Mouse (Mus musculus) kidney, adult 9 months (tissue): ENCODE results near the gene Tatdn3.
"Not testable (repeated sequence)": the region's sequence is repeated elsewhere in the genome, so short reads cannot be mapped to it uniquely, and the experiment has no call there.

Experiments used
- DNase-seq: peaks from one replicate; pipeline ENCODE4 v3.0.0; 2022

The Tatdn3 gene

DNA sequence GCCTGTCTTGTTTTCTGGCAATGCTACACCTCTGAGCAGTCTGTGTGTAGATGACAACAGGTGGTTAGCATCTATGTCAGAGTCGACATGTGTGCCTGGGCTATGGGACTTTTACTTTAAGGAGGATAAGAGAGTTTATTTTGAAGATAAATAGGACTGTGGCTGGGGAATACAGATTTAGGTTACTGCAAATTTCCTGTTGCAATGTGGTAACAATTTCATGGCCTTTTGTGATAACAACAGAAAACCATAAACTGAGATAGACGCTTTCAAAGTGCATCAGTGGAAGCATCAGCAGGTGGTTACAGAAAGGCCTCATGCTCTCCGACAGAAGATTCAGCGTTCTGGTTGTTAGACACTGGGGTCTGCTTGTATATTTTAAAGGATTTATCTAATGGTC lies 10.8 kb upstream of the Tatdn3 start:
- DNase-seq, result no peak

DNA sequence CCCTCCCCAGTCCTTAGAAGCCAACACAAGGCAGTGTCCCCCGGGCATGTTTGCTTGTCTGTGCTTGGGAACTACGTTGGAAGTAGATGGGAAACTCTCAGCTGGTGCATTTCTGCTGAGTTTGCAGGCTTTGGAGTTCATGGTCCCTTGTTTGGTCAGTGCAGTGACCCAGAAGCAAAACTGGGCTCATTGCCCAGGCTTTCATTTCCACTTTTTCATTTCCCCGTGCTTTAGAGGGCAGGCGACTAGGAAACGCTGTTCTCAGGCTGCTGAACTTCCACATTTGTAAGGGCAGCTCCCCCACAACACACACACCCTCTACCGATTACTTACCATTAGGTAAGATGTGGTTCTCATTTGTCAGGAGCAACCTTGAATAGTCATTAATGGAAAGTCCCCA lies 10.3 kb upstream of the Tatdn3 start:
- peak; percentile 94 for DNase-seq

DNA sequence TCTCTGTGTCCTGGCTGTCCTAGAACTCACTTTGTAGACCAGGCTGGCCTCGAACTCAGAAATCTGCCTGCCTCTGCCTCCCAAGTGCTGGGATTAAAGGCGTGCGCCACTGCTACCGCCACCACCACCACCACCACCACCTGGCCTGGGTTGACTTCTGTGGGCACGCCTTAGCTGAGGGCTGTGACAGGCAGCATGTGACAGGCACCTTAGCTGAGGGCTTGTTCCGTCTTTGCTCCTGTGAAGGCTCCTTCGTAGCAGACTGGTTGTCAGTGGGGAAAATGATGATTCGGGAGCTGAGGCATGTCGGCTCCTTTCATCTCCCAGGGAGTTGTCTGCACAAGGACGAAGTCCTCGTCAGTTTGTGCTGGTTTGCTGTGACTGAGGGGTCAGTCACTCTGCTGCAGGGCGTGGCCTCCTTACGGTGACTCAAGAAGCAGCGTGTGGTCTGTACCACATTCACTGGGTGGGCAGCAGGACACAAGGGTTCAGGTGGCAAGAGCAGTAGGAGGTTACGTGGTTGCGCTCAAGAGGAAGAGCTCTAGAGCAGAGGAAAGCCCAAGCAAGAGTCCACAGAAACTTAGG lies 9.7 kb upstream of the Tatdn3 start:
- peak; percentile 38 for DNase-seq

DNA sequence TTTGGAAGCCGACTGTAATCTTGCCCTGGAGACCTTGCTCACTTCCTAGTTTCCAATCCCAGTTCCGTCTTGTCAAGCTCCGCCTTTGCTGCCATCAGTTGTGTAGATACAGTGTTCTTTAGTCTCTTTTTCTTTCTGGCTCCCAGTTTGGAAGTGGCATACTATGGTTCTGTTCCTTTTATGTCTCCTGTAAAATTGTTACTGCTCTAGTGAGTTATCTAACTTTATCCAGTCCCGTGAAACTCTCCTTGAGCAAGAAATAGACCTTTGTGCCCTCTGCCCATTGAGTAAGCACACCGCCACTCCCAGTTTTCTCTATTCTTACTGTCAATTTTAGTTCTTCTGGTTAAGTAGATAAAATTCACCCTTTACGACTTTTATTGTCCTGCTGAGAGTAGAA lies 8.9 kb upstream of the Tatdn3 start:
- peak; percentile 29 for DNase-seq

DNA sequence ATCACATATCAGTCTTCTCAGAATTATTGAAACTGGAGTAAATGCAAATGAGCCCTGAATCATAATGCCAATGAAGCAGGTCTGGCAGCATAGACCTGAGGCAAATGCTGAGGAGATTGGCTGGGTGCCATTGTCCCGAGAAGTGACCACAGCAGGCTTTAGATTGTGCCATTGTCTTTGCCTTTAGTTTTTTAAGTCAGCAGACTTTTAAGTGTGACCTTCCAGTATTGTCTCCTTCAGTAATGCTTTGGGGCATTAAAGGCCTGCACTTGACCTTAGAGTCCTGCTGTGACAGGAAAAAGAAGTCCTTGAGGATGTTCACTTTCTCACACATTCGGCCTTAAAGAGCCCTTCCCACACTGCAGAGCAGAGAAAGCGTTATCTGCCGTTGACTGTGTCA lies 7.5 kb upstream of the Tatdn3 start:
- DNase-seq, result no peak

DNA sequence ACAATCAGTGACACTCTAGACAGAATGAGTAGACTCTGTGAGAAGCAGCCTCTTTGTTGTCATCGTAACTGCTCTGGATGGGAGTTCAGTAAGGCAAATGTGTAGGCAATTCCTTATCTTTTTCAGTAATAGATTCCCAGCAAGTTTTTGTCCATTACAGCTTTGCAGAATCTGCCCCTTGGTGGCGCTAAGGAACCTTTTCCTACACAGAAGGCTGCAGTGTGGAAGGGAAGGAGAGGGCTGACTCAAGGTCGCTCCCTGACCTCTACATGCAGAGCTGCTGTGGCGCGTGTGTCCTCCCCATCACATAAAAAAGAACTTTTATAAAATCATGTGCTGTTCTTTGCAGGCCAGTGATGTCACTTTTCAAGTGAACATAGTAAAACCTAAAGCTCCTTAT lies 5.6 kb upstream of the Tatdn3 start:
- DNase-seq, result no peak

DNA sequence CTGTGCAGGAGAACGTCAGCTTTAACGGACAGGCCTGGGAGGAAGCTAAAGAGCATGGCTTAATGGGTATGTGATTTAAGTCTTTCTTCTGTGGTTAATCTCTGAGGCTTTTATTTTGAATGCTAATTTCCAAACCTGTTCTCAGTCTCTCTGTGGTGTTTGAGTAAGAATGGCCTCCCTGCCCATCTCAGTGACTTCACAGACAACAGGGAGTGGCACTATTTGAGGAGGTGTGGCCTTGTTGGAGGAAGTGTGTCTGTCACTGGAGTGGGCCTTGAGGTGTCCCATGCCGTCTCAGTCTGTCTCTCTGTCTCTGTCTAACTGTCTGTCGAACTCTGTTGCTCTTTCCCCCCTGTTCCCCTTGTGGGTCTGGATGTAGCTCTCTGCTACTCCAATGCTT lies 2.5 kb upstream of the Tatdn3 start:
- DNase-seq, result no peak

DNA sequence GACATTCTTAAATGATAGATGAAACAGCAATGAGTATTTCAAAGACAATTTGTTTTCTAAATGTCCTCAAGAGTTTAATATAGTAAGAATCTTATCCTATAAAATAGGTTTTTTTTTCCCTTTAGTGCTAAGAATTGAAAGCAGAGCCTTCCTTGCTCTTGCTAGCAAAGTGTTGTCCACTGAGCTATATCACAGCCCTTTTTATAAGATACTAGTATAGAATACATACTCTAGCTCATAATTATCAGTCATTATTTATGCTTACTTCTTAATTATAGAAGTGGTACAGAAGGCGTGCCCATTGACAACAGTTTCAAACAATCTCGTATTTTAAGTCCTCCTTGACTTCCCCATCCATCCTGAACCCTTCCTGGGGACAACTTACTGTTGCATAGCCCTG lies 1.8 kb upstream of the Tatdn3 start:
- no peak for DNase-seq

DNA sequence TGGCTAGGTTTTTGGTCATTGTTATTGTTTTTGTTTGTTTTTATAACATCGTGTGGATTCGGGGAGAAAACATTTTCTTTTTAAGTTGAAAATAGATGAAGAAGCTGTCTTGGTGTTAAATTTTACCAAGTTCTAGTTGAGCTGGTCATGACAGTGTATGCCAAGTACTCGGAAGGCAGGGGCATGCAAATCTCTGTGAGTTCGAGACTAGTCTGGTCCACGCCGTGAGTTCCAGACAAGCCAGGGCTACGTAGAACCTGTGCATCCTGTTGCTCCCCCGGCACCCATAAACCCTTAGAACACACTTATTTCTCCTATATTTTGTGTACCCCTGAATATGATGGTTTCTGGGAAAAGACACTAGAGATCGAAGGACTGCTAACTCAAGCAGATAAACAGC lies 968 bp upstream of the Tatdn3 start:
- no peak for DNase-seq

DNA sequence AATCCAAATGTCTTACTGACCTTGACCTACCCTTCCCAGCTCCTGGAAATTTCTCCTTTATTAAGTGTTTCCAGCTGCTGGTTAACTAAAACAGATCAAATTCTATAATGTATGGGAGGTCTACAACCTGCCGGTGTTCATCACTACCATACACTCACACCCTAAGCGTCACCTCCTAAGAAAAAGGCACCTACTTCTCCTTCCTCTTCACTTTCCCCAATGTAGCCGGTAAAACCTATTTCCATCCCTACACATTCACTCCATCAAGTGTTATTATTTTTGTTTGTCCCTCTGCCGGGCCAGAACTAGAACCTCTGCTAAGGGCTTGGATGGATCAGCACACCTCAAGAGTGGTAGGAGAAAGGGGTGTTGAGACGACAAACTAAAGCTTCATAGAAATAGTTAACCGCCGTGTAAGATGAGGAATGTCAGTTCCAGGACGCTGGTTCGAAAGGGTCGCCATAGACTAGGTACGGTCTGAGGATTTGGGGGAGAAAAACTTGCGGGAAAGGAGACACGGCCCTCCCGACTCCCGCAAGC lies 421 bp downstream of the Tatdn3 start:
- DNase-seq, result no peak

DNA sequence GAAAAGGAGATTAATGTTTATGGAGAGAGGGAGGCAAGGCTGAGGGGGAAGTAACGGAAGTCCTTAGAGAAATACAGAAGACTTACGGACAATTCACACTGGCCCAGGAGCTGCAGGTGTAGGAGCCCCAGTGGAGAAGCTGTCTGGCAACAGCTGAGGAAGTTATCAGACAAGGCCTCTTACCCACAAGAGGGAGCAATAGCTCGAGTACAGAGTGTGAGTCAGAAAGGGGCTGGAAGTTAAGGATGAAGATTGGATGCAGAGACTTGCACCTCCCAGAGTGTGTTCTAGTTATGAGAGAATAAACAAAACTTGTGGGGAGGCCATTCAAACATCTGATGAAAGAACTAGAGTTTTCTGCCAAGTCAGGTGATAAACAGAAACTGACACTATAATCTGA lies 5.3 kb downstream of the Tatdn3 start:
- no peak for DNase-seq

DNA sequence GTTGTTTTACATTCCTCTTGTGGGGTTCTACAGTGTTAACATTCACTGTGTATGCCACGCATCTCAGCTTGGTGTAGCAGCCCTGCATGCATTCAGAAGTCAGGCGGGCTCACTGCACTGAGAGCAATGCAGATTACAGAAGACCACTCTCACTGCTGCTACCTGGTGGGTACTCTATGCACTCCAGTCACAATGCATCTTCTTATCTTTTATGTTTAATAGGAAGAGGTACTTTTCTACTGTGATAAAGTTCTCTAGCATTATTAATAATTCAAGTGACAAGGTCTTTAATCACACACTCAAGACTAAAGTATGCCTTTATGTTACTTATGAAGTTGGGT lies 7.2 kb downstream of the Tatdn3 start:
- no peak for DNase-seq

DNA sequence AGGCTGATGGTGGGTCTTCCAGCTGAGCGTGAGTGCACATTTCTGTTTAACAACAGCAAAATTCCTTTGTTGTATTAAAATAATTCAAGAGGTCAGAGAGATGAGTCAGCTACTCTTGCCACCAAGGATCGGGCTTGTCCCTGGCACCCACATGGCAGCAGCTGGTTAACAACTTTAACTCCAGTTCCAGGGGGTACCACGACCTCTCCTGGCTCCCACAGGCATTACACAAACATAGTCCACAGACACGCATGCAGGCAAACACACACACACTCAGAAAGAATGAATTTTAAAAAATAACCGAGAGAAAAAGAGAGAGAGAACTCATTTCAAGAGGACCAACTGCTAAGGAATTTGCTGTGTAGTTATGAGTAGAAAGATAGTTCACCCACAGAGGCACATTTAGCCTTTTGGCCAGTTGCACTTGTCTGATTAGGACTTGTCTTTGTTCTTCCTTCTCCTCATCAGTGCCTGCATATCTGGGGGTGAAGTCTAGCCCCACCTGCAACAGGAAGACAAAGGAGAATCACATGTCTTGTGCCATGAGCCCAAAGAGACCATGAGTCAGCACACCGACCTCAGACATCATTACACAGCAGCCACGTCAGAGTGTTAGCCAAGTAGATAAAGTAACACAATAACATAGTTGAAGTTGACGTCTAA lies 7.7 kb downstream of the Tatdn3 start:
- no peak for DNase-seq

DNA sequence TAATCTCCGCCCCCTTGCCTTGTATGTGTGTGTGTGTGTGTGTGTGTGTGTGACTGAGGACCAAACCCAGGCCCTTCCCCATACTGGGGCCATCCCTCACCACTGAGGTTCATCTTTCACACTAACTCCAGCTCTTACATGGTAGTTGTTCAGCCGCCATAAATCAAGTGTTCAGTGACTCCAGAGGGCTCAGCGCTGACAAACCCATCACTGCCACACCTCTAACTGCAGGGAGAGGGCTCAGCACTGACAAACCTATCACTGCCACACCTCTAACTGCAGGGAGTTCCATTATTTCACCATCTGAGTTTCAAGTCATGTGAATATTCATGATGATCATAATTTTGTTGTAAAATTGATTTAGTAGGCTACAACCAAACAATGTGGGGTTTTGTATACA lies 9.2 kb downstream of the Tatdn3 start:
- DNase-seq, result no peak

DNA sequence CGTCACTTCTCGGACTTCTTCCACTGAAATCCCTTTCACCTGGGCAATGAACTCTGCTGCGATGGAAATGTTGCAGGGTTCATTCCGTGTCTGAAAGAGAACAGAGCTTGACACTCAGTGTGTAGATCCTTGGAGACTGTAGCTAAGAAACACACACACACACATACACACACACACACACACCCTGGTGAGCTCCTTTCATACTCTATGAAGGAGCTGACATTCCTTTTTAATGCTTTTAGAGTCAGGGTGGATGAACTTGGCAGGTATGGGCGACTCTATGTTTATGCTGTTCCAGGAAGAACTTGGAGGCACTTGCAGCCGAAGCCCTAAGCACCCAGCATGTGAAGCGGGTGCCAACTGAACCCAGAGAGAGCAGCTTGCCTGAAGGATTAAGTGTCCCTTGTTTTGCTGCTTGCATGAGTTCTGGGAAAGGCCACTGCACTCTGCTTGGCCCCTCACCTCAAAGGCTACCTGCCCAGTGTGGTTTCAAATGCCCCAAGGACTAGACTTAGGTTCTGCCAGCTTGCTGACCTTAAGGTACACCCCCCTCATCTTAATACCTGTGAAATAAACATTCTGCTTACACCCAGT lies 16.4 kb downstream of the Tatdn3 start:
- DNase-seq, result peak; percentile 21

DNA sequence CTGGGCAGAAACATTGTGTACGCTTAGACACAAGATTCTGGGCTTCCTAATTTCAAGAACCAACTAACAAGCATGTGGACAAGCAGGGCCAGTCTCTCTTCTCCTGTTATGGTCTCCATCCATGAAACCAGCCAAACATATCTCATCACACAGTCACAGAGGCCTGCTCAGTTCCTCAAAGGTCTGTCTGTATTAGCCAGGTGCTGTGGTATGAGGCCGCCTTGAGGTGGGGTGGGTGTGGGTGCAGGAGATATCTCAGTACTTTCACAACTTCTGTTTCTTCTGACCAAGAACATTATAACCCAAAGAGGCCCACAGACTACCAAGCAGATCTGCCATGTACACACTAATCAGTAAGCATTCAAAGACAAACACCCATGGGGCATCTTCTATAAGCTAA lies 17.5 kb downstream of the Tatdn3 start:
- no peak for DNase-seq

DNA sequence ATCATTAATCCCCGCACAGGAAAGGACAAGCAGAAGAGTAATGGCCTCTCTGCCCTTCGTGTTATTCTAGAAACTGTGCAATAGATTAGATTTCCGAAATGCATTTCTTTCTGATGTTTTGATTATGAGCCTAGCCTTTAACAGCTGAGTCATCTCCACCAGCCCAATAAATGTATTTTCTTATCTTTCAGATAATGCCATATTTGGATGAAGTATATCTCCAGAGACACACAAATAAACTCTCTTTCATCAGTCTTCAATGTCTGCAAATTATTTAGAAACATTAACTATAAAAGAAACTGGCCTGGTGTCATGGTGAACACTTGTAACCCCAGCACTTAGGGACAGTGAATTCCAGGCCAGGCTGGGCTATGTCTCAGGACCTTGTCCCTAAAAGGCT lies 20.0 kb downstream of the Tatdn3 start:
- no peak for DNase-seq

DNA sequence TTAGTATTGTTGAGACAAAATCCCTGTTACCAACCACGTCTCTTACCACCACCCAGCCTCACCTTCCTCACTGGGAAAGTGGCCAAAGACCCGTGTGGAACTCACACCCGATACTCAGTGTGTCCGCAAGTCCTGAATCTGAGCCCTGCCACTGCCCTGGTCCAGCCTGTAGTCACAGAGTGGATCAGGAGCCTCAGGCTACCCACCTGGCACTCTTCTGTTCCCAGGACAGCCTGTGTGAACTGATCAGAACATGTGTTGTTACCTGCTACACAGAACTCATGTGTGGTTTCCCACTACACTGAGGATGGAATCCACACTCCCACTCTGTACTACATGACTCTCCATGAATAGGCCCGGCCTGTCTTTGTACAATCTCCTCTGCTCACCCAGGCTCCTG lies 20.6 kb downstream of the Tatdn3 start:
- no peak for DNase-seq

DNA sequence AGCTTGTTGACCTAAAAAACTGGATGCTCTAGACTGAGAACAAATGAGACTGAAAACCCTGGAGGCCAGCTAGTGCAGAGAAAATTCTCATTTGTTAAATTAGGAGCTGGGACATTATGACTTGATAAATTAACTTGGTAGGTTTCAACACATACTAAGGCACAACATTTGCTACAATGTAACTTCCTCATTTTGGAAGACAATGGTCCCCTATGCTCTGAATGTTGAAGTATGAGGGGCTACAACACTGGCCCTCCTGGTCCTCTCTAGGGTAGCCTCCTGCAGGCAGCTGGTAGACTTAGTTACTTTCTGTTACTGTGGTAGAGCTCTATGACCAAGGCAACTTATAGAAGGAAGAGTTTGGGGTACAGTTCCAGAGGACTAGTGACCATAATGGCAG lies 21.4 kb downstream of the Tatdn3 start:
- no peak for DNase-seq

DNA sequence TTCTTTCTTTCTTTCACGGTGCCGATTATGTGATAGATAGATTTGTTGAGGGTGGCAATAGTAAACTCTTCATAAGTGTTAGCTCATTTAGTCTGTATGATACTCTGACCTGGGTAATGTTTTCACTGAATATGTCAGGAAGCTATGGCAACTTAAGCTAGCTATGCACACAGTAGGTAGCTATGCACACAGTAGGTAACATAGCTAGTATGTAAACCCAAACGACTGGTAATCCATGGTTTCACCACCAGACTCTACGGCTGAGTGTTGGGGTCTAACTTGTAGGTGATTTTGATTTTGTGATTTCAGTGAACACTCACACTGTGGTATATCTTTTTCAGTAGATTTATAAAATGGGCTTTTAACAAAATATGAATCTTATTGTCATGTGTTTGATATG lies 24.7 kb downstream of the Tatdn3 start:
- no peak for DNase-seq

DNA sequence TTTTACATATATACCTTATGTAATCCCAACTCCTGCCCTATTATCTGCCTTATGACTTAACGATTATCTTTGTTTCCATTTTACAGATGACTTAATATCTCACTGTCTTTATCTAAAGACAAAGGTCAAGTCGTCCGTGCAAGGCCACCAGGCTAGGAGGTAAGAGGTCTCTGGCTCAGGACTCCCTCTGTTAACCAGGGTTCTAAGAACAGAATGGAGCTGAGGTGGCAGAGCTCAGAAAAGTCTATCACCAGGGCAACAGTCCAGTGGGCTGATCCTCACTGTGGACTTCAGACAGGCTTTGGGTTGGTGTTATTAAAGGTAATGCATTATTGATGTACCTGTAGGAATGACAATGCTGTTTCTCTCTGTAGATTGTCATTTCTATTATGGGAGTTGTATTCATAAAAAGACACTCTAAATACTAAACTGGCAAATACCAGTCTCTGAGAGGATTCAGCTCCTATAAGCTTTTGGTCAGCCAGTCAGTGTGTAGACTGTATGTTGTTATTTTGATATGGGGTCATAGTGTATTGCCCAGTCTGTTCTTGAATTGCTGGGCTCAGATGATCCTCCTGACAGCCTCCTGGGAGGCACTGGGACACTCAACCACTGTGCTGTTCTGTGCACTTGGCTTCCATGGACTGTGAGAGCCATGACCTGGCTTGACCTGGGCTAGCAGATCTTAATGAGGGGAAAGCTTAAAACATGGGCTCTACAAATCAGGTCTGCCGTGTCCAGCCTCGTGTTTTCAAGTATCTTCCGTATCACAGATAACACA lies 26.0 kb downstream of the Tatdn3 start, which contains the start of gene Spata45:
Spata45 (plus strand) TSS at position 86 of the 781 bp plus-strand sequence.
- no peak for DNase-seq

DNA sequence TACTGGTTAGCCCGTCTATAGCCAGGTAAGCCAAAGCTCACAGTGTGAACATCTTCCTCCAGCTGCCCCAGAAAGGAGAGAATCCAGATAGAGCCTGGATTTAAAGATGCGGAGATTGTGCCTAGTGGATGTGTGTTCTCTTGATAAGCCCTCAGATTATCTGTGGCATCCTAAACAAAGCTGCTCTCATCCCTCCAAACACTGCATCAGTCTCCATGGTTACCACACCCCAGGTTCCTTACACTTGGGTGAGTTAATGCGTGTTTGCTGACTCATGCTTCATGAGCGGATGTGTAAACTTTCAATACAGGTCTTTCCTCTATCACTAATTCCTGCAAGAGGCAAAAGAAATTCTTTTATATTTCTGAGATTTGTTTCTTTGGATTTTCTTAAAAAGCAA lies 27.1 kb downstream of the Tatdn3 start:
- DNase-seq, result no peak

DNA sequence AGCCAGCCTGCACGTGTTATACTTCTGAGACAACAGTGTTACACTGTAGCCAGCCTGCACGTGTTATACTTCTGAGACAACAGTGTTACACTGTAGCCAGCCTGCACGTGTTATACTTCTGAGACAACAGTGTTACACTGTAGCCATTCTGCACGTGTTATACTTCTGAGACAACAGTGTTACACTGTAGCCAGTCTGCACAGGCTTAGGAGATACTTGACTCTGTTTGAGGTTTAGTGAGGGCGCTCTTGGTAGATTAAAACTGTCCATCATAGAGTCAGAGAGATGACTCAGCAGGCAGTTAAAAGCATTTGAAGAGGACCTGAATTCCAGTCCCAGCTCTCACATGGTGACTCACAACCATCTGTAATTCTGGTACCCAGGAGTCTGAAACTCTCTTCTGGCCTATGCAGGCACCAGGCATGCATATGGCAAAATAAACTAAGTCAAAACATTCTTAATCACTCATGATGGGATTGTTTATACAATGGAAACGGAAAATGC lies 31.8 kb downstream of the Tatdn3 start:
- DNase-seq, result not testable (repeated sequence)

DNA sequence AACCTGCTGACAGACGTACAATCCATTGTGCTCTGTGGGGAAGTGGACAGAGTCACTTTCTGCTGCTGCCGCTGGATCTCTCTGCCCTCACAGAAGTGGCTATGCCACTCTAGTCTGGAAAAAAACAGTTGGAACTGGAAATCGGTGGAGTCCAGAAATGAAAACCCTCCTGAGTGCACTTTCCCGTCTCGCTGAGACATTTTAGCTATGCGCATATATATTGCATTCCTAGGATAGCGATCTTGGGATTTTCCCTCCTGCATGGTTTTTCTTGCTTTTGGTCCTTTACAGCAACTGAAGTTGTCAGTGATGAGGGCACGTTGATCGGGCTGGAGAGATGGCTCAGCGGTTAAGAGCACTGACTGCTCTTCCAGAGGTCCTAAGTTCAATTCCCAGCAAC lies 32.5 kb downstream of the Tatdn3 start:
- DNase-seq, result no peak
